Mouse (Mus musculus) MEL (cell line): ENCODE data around the gene Ccdc183. TPM values are rescaled to one million over a fixed set of nuclear protein-coding genes. Genes with fewer than 3 reads are reported as not detected.

Source experiments
- DNase-seq: peaks from one replicate; pipeline ENCODE4 v3.0.0; 2011; ENCODE audit warnings: low read depth, low spot score
- H3K27ac ChIP-seq: 2 replicates; pipeline ENCODE4 v1.5.1; 2012; ENCODE audit warnings: low read depth, mild to moderate bottlenecking, control low read depth, low read length, moderate library complexity; ENCODE audit not compliant: control insufficient read depth
- H3K27me3 ChIP-seq, 2 experiments: fragments of 150-350 bp in 1 of 2; sonication (generic) in 1 of 2; 2 replicates each; pipeline ENCODE4 v1.6.1; 2012; ENCODE audit warnings: low read length in 2 of 2, mild to moderate bottlenecking in 2 of 2, improper control_type of control experiment in 1 of 2, moderate library complexity in 1 of 2; ENCODE audit not compliant: insufficient read depth in 2 of 2, control insufficient read depth in 1 of 2
- H3K36me3 ChIP-seq, 2 experiments: 2 replicates each; pipeline ENCODE4 v1.6.1; 2012 to 2014; ENCODE audit warnings: low read length in 2 of 2, improper control_type of control experiment in 1 of 2, inconsistent platforms in 1 of 2, mild to moderate bottlenecking in 1 of 2; ENCODE audit not compliant: insufficient read depth in 2 of 2, control insufficient read depth in 1 of 2
- H3K4me1 ChIP-seq, 2 experiments: fragments of 150-350 bp in 1 of 2; sonication (generic) in 1 of 2; 2 replicates each; pipeline ENCODE4 v1.6.1; 2012; ENCODE audit warnings: low read length in 2 of 2, improper control_type of control experiment in 1 of 2, mild to moderate bottlenecking in 1 of 2; ENCODE audit not compliant: insufficient read depth in 2 of 2, control insufficient read depth in 1 of 2
- H3K4me3 ChIP-seq, 2 experiments: fragments of 150-350 bp in 1 of 2; sonication (generic) in 1 of 2; 2 replicates each; pipeline ENCODE4 v1.5.1; 2012; ENCODE audit warnings: low read depth in 2 of 2, low read length in 2 of 2, mild to moderate bottlenecking in 2 of 2, moderate library complexity in 2 of 2, control low read depth in 1 of 2, improper control_type of control experiment in 1 of 2; ENCODE audit not compliant: control insufficient read depth in 1 of 2, insufficient read depth in 1 of 2
- H3K79me2 ChIP-seq: 2 replicates; pipeline ENCODE4 v1.6.1; 2012; ENCODE audit warnings: mild to moderate bottlenecking, low read length, moderate library complexity; ENCODE audit not compliant: control insufficient read depth, poor library complexity, insufficient read depth
- H3K9ac ChIP-seq: 2 replicates; pipeline ENCODE4 v1.6.1; 2012; ENCODE audit warnings: low read depth, mild to moderate bottlenecking, control low read depth, low read length, moderate library complexity; ENCODE audit not compliant: control insufficient read depth, poor library complexity, severe bottlenecking
- H3K9me3 ChIP-seq: fragments of 150-350 bp; sonication (generic); replicated peaks from 2 replicates; pipeline ENCODE4 v1.6.1; 2012; ENCODE audit warnings: mild to moderate bottlenecking, low read length, improper control_type of control experiment, moderate library complexity; ENCODE audit not compliant: insufficient read depth
- BHLHE40 ChIP-seq: IDR thresholded peaks from 2 replicates; pipeline ENCODE4 v1.6.1; 2012; ENCODE audit warnings: low read depth, mild to moderate bottlenecking, inconsistent platforms, low read length, improper control_type of control experiment, borderline replicate concordance
- CHD1 ChIP-seq: IDR thresholded peaks from 2 replicates; pipeline ENCODE4 v1.6.1; 2012; ENCODE audit warnings: low read depth, mild to moderate bottlenecking, inconsistent platforms, low read length, improper control_type of control experiment
- CTCF ChIP-seq, 3 experiments: IDR thresholded peaks in 2 of 3; conservative IDR thresholded peaks in 1 of 3; 2 replicates each; pipeline ENCODE4 v1.5.1; 2011 to 2012; ENCODE audit warnings: low read length in 3 of 3, low read depth in 2 of 3, mild to moderate bottlenecking in 2 of 3, improper control_type of control experiment in 1 of 3, inconsistent platforms in 1 of 3, mixed read lengths in 1 of 3, moderate library complexity in 1 of 3; ENCODE audit not compliant: control insufficient read depth in 1 of 3, insufficient read depth in 1 of 3, poor library complexity in 1 of 3, severe bottlenecking in 1 of 3
- E2F4 ChIP-seq: IDR thresholded peaks from 2 replicates; pipeline ENCODE4 v1.6.1; 2011; ENCODE audit warnings: low read depth, low read length, improper control_type of control experiment, borderline replicate concordance
- JUND ChIP-seq: IDR thresholded peaks from 2 replicates; pipeline ENCODE4 v1.6.1; 2011; ENCODE audit warnings: low read depth, mild to moderate bottlenecking, improper control_type of control experiment, low read length
- MXI1 ChIP-seq: IDR thresholded peaks from 2 replicates; pipeline ENCODE4 v1.6.1; 2011; ENCODE audit warnings: mild to moderate bottlenecking, low read depth, low read length, improper control_type of control experiment
- NELFE ChIP-seq: IDR thresholded peaks from 2 replicates; pipeline ENCODE4 v1.6.1; 2011; ENCODE audit warnings: low read depth, low read length, improper control_type of control experiment
- NRF1 ChIP-seq: IDR thresholded peaks from 2 replicates; pipeline ENCODE4 v1.6.1; 2014; ENCODE audit warnings: low read depth, mild to moderate bottlenecking, inconsistent platforms, low read length, improper control_type of control experiment, moderate library complexity; ENCODE audit not compliant: poor library complexity, insufficient read depth, severe bottlenecking
- POLR2A ChIP-seq, 2 experiments: IDR thresholded peaks; 2 replicates each; pipeline ENCODE4 v1.6.1; 2011 to 2012; ENCODE audit warnings: low read length in 2 of 2, mild to moderate bottlenecking in 2 of 2, control low read depth in 1 of 2, improper control_type of control experiment in 1 of 2, low read depth in 1 of 2, moderate library complexity in 1 of 2; ENCODE audit not compliant: control insufficient read depth in 1 of 2, insufficient read depth in 1 of 2, poor library complexity in 1 of 2
- POLR2AphosphoS5 ChIP-seq: IDR thresholded peaks from 2 replicates; pipeline ENCODE4 v1.6.1; 2012; ENCODE audit warnings: low read depth, borderline replicate concordance, mild to moderate bottlenecking, inconsistent platforms, low read length, moderate library complexity, mixed read lengths
- TCF12 ChIP-seq: IDR thresholded peaks from 2 replicates; pipeline ENCODE4 v1.6.1; 2014; ENCODE audit warnings: low read depth, mild to moderate bottlenecking, inconsistent platforms, low read length, improper control_type of control experiment, moderate library complexity
- UBTF ChIP-seq: IDR thresholded peaks from 2 replicates; pipeline ENCODE4 v1.6.1; 2012; ENCODE audit warnings: low read depth, mild to moderate bottlenecking, inconsistent platforms, low read length, improper control_type of control experiment, moderate library complexity, borderline replicate concordance; ENCODE audit not compliant: insufficient read depth
- USF2 ChIP-seq, 2 experiments: IDR thresholded peaks; 2 replicates each; pipeline ENCODE4 v1.6.1; 2011 to 2012; ENCODE audit warnings: improper control_type of control experiment in 2 of 2, low read length in 2 of 2, borderline replicate concordance in 1 of 2, inconsistent platforms in 1 of 2, low read depth in 1 of 2, mild to moderate bottlenecking in 1 of 2; ENCODE audit not compliant: insufficient read depth in 1 of 2
- ZC3H11A ChIP-seq: IDR thresholded peaks from 2 replicates; pipeline ENCODE4 v1.6.1; 2012; ENCODE audit warnings: low read depth, mild to moderate bottlenecking, inconsistent platforms, low read length, improper control_type of control experiment
- ZNF384 ChIP-seq: IDR thresholded peaks from 2 replicates; pipeline ENCODE4 v1.6.1; 2012; ENCODE audit warnings: low read depth, mild to moderate bottlenecking, inconsistent platforms, low read length, improper control_type of control experiment
- polyA plus RNA-seq, 2 experiments: library from polyadenylated mRNA; stranded (reverse) in 1 of 2; unstranded in 1 of 2; fragments of >175 nt in 1 of 2; fragments of >200 nt in 1 of 2; gene quantifications; 2 replicates each; pipeline versions ENCODE4 v1.2.1 to v1.2.4; 2012; ENCODE audit warnings: low replicate concordance in 2 of 2, low read depth in 1 of 2; ENCODE audit not compliant: insufficient read length in 2 of 2, insufficient read depth in 1 of 2, missing spikeins in 1 of 2
- total RNA-seq: library from RNA; depleted of rRNA; stranded (reverse); fragments of 300-350 nt; gene quantifications from 2 replicates; pipeline ENCODE4 v1.2.3, GENCODE M21; 2012

The Ccdc183 gene
- total and polyA plus RNA-seq, 3 experiments, result 0.04 to 0.26 TPM; not detected in 1

DNA sequence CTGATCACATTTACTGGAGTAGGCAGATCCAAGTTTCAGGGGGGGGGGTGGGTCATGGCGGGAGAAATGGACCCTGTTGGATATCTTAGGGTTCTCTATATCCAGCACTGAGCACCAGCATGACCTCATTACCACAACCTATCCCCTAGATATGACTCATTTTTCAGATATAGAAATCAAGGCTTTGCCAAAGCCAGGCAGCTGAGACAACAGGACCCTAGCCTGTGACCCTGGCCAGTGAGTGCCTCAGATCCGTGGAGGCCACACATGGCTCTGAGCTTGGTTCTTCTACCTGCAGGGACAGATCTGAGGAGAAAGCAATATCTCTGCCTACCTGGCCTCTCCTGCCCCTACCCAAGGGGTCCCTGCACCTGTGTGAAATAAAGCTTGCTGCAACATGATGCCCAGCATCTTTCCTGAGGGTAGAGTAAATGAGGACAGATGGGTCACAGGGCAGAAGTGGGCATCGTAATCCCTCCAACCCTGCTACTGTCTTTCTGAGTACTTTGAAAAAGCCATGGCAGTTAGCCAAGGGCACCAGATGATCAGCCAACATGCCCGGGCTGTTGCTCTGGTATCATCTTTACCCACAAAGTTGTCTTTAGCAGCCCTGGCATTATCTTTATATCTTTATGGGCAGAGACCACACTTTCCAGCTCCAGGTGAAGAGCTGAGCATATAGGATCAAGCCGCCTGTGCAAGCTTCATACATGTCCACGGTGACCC is 43.9 kb upstream of the Ccdc183 start:
- Histone ChIP-seq H3K36me3 (no peaks in the 10 kb centered on the region), H3K4me3 (no peak overlapping the region), H3K9me3 (no peaks in the 10 kb centered on the region)
- TF ChIP-seq BHLHE40 (no peak), NRF1 (no peak), UBTF (no peak), ZNF384 (no peak), USF2 (IDR thresholded peaks at IDR 0.05; ENCODE audit: borderline replicate concordance in 1 of 2, insufficient read depth in 1 of 2, low read depth in 1 of 2, low read length in 2 of 2) (no peak), CHD1 (no peak), E2F4 (no peak), MXI1 (no peak), POLR2A (IDR thresholded peaks at IDR 0.05; ENCODE audit: control insufficient read depth in 1 of 2, insufficient read depth in 1 of 2, low read depth in 1 of 2, low read length in 2 of 2, poor library complexity in 1 of 2) (no peak), NELFE (no peak), CTCF (IDR thresholded peaks at IDR 0.05 in 2 of 3, conservative IDR thresholded peaks at IDR 0.05 in 1 of 3; ENCODE audit: control insufficient read depth in 1 of 3, insufficient read depth in 1 of 3, low read depth in 2 of 3, low read length in 3 of 3, poor library complexity in 1 of 3, severe bottlenecking in 1 of 3) (no peak), ZC3H11A (no peak)
- TF ChIP-seq, all 39 proteins: peak for 0
- Histone ChIP-seq H3K27me3 (peaks cover 3 to 15% of the 10 kb centered on the region in 2 experiments), H3K4me1 (no peaks in the 10 kb centered on the region), H3K9ac (no peak overlapping the region), H3K27ac (no peak overlapping the region), H3K79me2 (no peaks in the 10 kb centered on the region)
- no peak for DNase-seq

DNA sequence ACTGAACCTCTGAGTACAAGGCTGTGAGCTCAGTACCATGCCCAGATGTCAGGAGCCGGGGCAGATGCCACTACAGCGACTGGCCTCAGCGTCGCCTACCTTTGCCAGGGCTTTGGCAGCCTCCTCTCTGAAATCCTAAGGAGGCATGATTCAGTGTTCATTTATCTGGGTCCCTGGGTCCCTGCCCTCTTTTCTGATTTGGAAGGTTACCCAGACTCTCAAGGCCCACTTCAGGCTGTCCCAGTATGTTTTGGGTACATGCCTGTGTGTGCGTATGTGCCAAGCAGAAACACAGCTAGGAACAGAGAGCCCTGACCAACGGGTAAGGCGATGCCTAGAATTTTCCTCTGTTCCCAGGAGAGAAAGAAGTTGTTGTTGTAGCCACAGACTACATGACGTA is 42.8 kb upstream of the Ccdc183 start:
- H3K36me3 ChIP-seq, result no peaks in the 10 kb centered on the region
- no peak overlapping the region for H3K27ac ChIP-seq
- no peak for DNase-seq
- H3K79me2 ChIP-seq, result no peaks in the 10 kb centered on the region
- no peaks in the 10 kb centered on the region for H3K4me1 ChIP-seq
- TF ChIP-seq POLR2AphosphoS5 (no peak), CHD1 (no peak), TCF12 (no peak), NELFE (no peak), JUND (no peak)
- no peaks in the 10 kb centered on the region for H3K9me3 ChIP-seq
- no peak overlapping the region for H3K4me3 ChIP-seq
- H3K27me3 ChIP-seq, result peaks cover 7 to 14% of the 10 kb centered on the region in 2 experiments
- H3K9ac ChIP-seq, result no peak overlapping the region
